Mouse (Mus musculus) liver, embryonic 15.5 days (tissue): ENCODE data around the gene Smurf2. TPM values are rescaled to one million over a fixed set of nuclear protein-coding genes. Genes with fewer than 3 reads are reported as not detected.
A peak's percentile ranks its signal among the peaks of the same experiment; 100 is the strongest.

Source experiments
- ATAC-seq: fragments of 200-750 bp; cut with Nextera tagmentation; 2 replicates; pipeline ENCODE4 v1.8.0; 2017; ENCODE audit warnings: moderate number of reproducible peaks, mild to moderate bottlenecking, moderate library complexity; ENCODE audit not compliant: insufficient read depth
- H3K27ac ChIP-seq: fragments of 300-500 bp; sonication (generic); replicated peaks from 2 replicates; pipeline ENCODE4 v1.5.1; 2015; ENCODE audit warnings: mild to moderate bottlenecking, inconsistent platforms
- H3K27me3 ChIP-seq: fragments of 300-500 bp; sonication (generic); 2 replicates; pipeline ENCODE4 v1.6.1; 2015; ENCODE audit warnings: mild to moderate bottlenecking, inconsistent platforms
- H3K36me3 ChIP-seq: fragments of 300-500 bp; sonication (generic); replicated peaks from 2 replicates; pipeline ENCODE4 v1.6.1; 2015; ENCODE audit warnings: moderate library complexity, mild to moderate bottlenecking, inconsistent platforms
- H3K4me1 ChIP-seq: fragments of 300-500 bp; sonication (generic); replicated peaks from 2 replicates; pipeline ENCODE4 v1.6.1; 2015; ENCODE audit warnings: inconsistent platforms
- H3K4me2 ChIP-seq: fragments of 300-500 bp; sonication (generic); 2 replicates; pipeline ENCODE4 v1.6.1; 2015; ENCODE audit warnings: moderate library complexity, mild to moderate bottlenecking, inconsistent platforms
- H3K4me3 ChIP-seq: fragments of 300-500 bp; sonication (generic); replicated peaks from 2 replicates; pipeline ENCODE4 v1.5.1; 2015; ENCODE audit warnings: mild to moderate bottlenecking, inconsistent platforms
- H3K9ac ChIP-seq: fragments of 300-500 bp; sonication (generic); 2 replicates; pipeline ENCODE4 v1.6.1; 2015; ENCODE audit warnings: moderate library complexity, mild to moderate bottlenecking, inconsistent platforms
- H3K9me3 ChIP-seq: fragments of 300-500 bp; sonication (generic); replicated peaks from 2 replicates; pipeline ENCODE4 v1.6.1; 2016; ENCODE audit warnings: inconsistent platforms
- WGBS: fragments of 180-500 bp; shearing (Covaris S2); methylation state at CpG from one replicate; pipeline ENCODE4 v1.1.7; 2015; ENCODE audit warnings: mixed read lengths; ENCODE audit not compliant: insufficient replicate concordance; 5-methylcytosine and 5-hydroxymethylcytosine counted together
- microRNA-seq: library from miRNA; unstranded; fragments of <30 nt; microRNA quantifications from one replicate; pipeline ENCODE4, GENCODE M21; 2016
- polyA plus RNA-seq: library from polyadenylated mRNA; unstranded; fragments of >200 nt; fragmentation: Nextera tagmentation; extraction: Ambion mirVana; gene quantifications from 2 replicates; pipeline ENCODE4 v1.2.1, GENCODE M21; 2015

The Smurf2 gene
- polyA plus RNA-seq, 1 experiment from 2014 or later = 2.7 TPM

DNA sequence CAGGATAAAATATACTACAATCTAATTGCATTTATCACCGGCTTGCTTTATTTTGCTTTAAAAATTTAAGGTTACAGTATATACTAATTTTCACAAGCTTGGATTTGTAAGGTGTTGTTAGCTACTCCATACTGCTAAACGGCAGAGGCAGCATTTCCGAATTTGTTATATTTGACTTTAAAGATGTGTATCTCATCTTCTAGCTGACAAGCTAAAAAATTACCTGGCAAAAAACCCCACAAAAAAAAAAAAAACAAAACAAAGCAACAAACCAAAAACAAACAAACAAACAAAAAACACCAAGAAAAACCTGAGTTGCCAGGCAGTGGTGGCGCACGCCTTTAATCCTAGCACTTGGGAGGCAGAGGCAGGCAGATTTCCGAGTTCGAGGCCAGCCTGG is 142.4 kb downstream of the Smurf2 start:
- Histone ChIP-seq H3K27me3 (no peaks in the 10 kb centered on the region), H3K9me3 (no peaks in the 10 kb centered on the region), H3K27ac (no peak overlapping the region), H3K36me3 (peaks cover 72% of the 10 kb centered on the region), H3K9ac (no peak overlapping the region), H3K4me3 (peak overlapping the region; percentile 79), H3K4me1 (peaks cover 42% of the 10 kb centered on the region), H3K4me2 (peak overlapping the region; percentile 88)
- ATAC-seq = no peak
- WGBS = 74% methylated on average over 7 of the region's 7 CpGs

DNA sequence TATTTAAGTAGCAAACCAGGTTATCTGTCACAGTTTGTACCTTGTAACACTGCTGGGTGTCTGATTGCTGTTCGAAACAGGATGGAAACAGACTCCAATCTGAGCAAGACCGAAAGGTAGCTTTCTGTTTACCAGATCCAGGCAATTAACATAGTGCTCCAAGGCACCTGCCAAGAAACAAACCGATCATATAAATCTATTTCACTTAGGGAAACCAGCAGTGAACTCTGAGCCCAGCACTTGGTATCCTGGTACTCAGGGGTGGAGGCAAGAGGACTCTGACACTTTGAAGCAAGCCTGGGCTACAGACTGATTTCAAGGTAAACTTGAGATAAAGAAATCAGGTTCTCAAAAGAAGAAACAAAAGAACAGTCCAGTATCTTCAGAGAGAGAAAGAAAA is 143.1 kb downstream of the Smurf2 start:
- Histone ChIP-seq H3K4me3 (no peak overlapping the region), H3K4me1 (peaks cover 35% of the 10 kb centered on the region), H3K36me3 (peaks cover 72% of the 10 kb centered on the region), H3K27me3 (no peaks in the 10 kb centered on the region), H3K4me2 (peak overlapping the region; percentile 88), H3K27ac (peak overlapping the region; percentile 35; the same call in 1 of the 2 replicates), H3K9me3 (no peaks in the 10 kb centered on the region), H3K9ac (no peak overlapping the region)
- WGBS = 79% methylated on average over 3 of the region's 3 CpGs
- ATAC-seq = no peak

DNA sequence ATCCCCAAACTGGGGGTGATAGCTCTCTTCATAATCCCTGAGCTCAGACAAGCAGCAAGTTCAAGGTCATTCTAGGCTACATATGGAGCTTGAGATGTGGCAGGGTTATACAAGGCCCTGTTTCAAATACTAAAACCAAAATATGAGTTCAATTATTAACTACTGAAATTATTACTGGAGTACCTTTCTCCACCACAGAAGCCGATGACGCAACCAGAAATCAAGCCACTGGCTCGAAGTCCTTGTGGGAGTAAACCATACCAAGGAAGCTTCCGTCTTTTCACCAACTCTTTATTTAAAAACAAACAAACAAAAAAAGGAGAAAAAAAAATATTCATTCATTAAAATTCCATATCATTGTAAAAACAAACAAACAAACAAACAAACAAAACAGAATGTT is 143.6 kb downstream of the Smurf2 start:
- Histone ChIP-seq H3K9ac (no peak overlapping the region), H3K27ac (no peak overlapping the region), H3K4me1 (peaks cover 33% of the 10 kb centered on the region), H3K27me3 (no peaks in the 10 kb centered on the region), H3K4me2 (no peak overlapping the region; the same call in 1 of the 2 replicates), H3K4me3 (no peak overlapping the region), H3K36me3 (peaks cover 72% of the 10 kb centered on the region), H3K9me3 (no peaks in the 10 kb centered on the region)
- ATAC-seq = no peak
- WGBS = 64% methylated on average over 4 of the region's 4 CpGs

DNA sequence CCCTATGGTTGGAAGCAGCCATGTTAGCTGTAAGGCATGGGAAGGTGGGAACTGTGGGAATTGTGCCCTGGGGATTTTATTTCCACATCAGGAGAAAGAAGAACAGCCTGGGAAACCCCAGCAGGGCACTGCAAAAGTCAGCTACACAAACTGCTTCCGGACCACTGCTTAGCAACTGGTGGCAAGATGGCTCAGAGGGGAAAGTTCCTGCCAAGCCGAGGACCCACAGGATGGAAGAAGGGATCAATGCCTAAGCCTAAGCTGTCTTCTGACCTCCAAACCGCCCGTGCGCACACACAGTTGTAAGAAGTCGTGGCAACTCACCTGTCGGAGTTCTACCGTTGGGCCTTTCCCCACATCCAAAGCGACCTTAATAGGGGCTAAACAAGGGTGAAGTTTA is 147.5 kb downstream of the Smurf2 start:
- H3K9me3 ChIP-seq = no peaks in the 10 kb centered on the region
- no peaks in the 10 kb centered on the region for H3K27me3 ChIP-seq
- H3K27ac ChIP-seq = no peak overlapping the region
- H3K9ac ChIP-seq = no peak overlapping the region
- peaks cover 16% of the 10 kb centered on the region for H3K4me1 ChIP-seq
- no peak for ATAC-seq
- H3K4me2 ChIP-seq = no peak overlapping the region
- 82% methylated on average over 9 of the region's 9 CpGs for WGBS
- peaks cover 85% of the 10 kb centered on the region for H3K36me3 ChIP-seq
- no peak overlapping the region for H3K4me3 ChIP-seq

DNA sequence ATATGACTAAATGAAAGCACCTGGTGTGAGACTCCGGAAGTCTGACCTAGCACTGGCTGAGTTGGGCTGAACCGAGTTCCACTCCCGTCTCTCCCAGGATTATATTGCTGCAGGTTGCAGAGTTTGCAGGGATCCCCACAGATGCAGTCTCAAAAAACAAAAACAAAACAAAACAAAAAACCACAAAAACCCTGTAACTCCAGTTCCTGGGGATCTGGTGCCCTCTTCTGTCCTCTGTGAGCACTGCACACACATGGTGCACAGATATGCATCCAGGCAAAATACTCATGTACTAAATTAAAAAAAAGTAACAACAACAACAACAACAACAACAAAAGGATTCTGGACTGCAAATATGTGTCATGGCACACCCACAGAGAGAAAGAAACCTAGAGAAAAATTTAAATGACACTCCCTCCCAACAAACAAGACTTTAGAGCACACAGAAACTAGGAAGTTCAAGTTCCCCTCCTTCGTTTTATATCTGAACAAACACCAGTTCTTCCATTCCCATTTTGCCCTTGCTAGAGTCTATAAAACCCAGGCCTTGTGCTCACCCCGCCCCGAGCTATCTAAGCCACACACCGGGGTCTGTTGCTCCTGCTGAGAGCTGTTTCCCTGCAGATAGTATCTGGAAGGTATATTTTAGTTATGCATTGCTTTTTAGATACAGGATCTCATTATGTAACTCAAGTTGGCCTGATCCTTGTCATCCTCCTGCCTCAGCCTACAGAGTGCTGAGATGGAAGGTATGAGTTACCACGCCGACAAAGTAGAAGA is 150.1 kb downstream of the Smurf2 start:
- ATAC-seq = peak; percentile 23; the same call in 1 of the 2 replicates
- Histone ChIP-seq H3K9me3 (no peaks in the 10 kb centered on the region), H3K4me2 (no peak overlapping the region), H3K9ac (no peak overlapping the region), H3K27ac (no peak overlapping the region), H3K4me3 (no peak overlapping the region), H3K27me3 (no peaks in the 10 kb centered on the region), H3K36me3 (peaks cover 90% of the 10 kb centered on the region), H3K4me1 (no peaks in the 10 kb centered on the region)
- 63% methylated on average over 9 of the region's 9 CpGs for WGBS

Small RNAs within 50 kb of the gene (microRNA-seq; reads per million reads assigned to microRNA genes)
- not detected for gene Gm25994
- gene Gm27322 = 2.8 reads per million, percentile 3 among the genes with 10 or more reads in this experiment
- gene Mir3064 = 12.4 reads per million, percentile 29 among the genes with 10 or more reads in this experiment

Other genes with a start within 250 kb of the Smurf2 start
- 7.0 and 7.8 TPM in 2 replicates for gene Pecam1, start 170.1 kb downstream of the Smurf2 start, polyA plus RNA-seq
- 2.8 and 3.2 TPM in 2 replicates for gene Milr1, start 169.5 kb downstream of the Smurf2 start, polyA plus RNA-seq
- gene Polg2, start 141.2 kb downstream of the Smurf2 start, polyA plus RNA-seq = 3.8 and 4.7 TPM in 2 replicates
- gene Ddx5, start 131.5 kb downstream of the Smurf2 start, polyA plus RNA-seq = 114 and 115 TPM in 2 replicates
- 7.8 and 9.1 TPM in 2 replicates for gene Cep95, start 131.5 kb downstream of the Smurf2 start, polyA plus RNA-seq
- 246 and 250 TPM in 2 replicates for gene Kpna2, start 78.8 kb upstream of the Smurf2 start, polyA plus RNA-seq
- 4.5 and 5.6 TPM in 2 replicates for gene 1810010H24Rik, start 105.0 kb upstream of the Smurf2 start, polyA plus RNA-seq
- gene Bptf, start 211.4 kb upstream of the Smurf2 start, polyA plus RNA-seq = 7.8 and 8.4 TPM in 2 replicates